9 mouse cellular contexts compared by ENCODE assay signal in the genomic region with DNA sequence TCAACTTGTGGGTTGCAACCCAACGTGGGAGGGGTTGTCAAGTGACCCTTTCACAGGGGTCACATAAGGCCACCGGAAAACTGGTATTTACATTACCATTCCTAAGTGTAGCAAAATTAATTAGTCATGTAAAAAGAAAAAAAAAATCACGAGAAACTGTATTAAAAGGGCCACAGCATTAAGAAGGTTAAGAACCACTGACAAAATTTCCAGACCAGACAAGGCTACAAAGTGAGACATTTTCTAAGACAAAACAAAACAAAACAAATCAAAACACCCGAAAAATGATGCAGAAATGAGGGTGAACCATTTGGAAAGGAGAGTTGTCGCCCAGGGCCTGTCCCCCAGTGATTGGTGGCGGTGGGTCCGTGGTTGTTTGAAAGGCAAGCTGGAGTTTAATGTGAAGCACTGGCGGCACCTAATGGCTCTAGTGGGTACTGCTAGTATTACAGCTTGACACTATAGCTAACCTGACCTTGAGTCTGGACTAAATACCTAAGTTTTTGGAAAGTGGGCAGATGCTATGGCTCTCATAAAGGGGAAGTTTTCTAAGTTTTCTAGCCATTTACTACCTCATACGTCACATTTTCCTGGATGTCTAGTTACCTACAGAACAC. TPM values are rescaled to one million over a fixed set of nuclear protein-coding genes. Genes with fewer than 3 reads are reported as not detected.
A peak's percentile ranks its signal among the peaks of the same experiment; 100 is the strongest.
DNase-seq lines count a peak whose midpoint lies in the region; ATAC-seq and TF ChIP-seq lines count a peak whose summit lies in the region.
"Had no signal": no experiment of that assay in that cellular context is flagged by ENCODE, and none has a peak within 500 bp of the region (broad histone marks: within the 10 kb centered on the region; RNA-seq: fewer than 3 reads in every experiment).

No protein-coding gene starts in this region.

- peak; percentile 87 for DNase-seq in CH12.LX (ENCODE audit: extremely low read depth)
- DNase-seq in heart, postnatal 0 days (ENCODE audit: low spot score): peak; percentile 78
- DNase-seq in layer of hippocampus, adult 2 months (ENCODE audit: low spot score in 2 of 2): peak; percentile 52 to 74
- DNase-seq in ovary, postnatal 36 days (ENCODE audit: low spot score): peak; percentile 58
- peak; percentile 84 for DNase-seq in thymus, postnatal 14 days

- H3K4me1 ChIP-seq in CH12.LX (ENCODE audit: control insufficient read depth in 1 of 2, insufficient read depth in 2 of 2): peaks cover 0 to 49% of the 10 kb centered on the region in 2 experiments; a peak in 2 of 4 replicates
- peaks cover 3% of the 10 kb centered on the region; the same call in 1 of the 2 replicates for H3K4me1 ChIP-seq in bone marrow, adult 2 months (ENCODE audit: control insufficient read depth, insufficient read depth, low read length)
- no peaks in the 10 kb centered on the region for H3K4me1 ChIP-seq in embryonic fibroblast, embryonic 13.5 days (ENCODE audit: control insufficient read depth, insufficient read depth, low read length)
- H3K4me1 ChIP-seq in heart, postnatal 0 days (ENCODE audit: control insufficient read depth, insufficient read depth): 0 out of 2 replicates have a peak, but pooled peaks cover 5% of the 10 kb centered on the region
- peaks cover 6% of the 10 kb centered on the region; the same call in 1 of the 2 replicates for H3K4me1 ChIP-seq in lung, embryonic 15.5 days
- H3K4me1 ChIP-seq: limb, embryonic 12.5 days had no signal

- TF ChIP-seq RAD21 in CH12.LX (IDR thresholded peaks at IDR 0.05; ENCODE audit: low read depth, low read length): peak; percentile 96

- dilution Hi-C loops in CH12.LX (cut with MboI; ENCODE audit: extremely low pct_ligation_motif_present, extremely low pct_unique_long_range_greater_than_20kb, low sequenced_read_pairs): no loop called here

- no peaks in the 10 kb centered on the region for H3K9me3 ChIP-seq in CH12.LX (replicated peaks; ENCODE audit: low read length)
- H3K9me3 ChIP-seq in heart, postnatal 0 days (replicated peaks; ENCODE audit: control insufficient read depth, low read length): no peaks in the 10 kb centered on the region
- H3K9me3 ChIP-seq in lung, embryonic 15.5 days: no peaks in the 10 kb centered on the region
- H3K9me3 ChIP-seq: limb, embryonic 12.5 days had no signal

- TF ChIP-seq EP300 in CH12.LX (IDR thresholded peaks at IDR 0.05; ENCODE audit: low read length): no peak
- TF ChIP-seq EP300 in heart, postnatal 0 days (IDR thresholded peaks at IDR 0.05; ENCODE audit: low read depth): no peak

- peaks cover 3 to 18% of the 10 kb centered on the region in 2 experiments for H3K36me3 ChIP-seq in CH12.LX (replicated peaks in 1 of 2; ENCODE audit: control insufficient read depth in 1 of 2, insufficient read depth in 1 of 2, low read length in 1 of 2)
- H3K36me3 ChIP-seq in heart, postnatal 0 days (replicated peaks; ENCODE audit: control insufficient read depth, insufficient read depth, low read length): no peaks in the 10 kb centered on the region
- no peaks in the 10 kb centered on the region for H3K36me3 ChIP-seq in lung, embryonic 15.5 days

- no peak for TF ChIP-seq POLR2A in CH12.LX (IDR thresholded peaks at IDR 0.05; ENCODE audit: low read depth, low read length)
- no peak for TF ChIP-seq POLR2A in bone marrow, adult 2 months (IDR thresholded peaks at IDR 0.05; ENCODE audit: borderline replicate concordance, control insufficient read depth, low read depth, low read length)
- no peak for TF ChIP-seq POLR2A in embryonic fibroblast, embryonic 13.5 days (IDR thresholded peaks at IDR 0.05; ENCODE audit: low read depth, low read length)

- no peak overlapping the region for H3K4me2 ChIP-seq in CH12.LX (ENCODE audit: insufficient read depth, low read depth, poor library complexity, severe bottlenecking)
- no peak overlapping the region for H3K4me2 ChIP-seq in heart, postnatal 0 days (ENCODE audit: low read depth, low read length)
- no peak overlapping the region for H3K4me2 ChIP-seq in lung, embryonic 15.5 days
- H3K4me2 ChIP-seq: limb, embryonic 12.5 days had no signal

- H3K27ac ChIP-seq in CH12.LX (ENCODE audit: insufficient read depth, low read depth): no peak overlapping the region
- H3K27ac ChIP-seq in bone marrow, adult 2 months (ENCODE audit: control insufficient read depth, insufficient read depth, low read depth, low read length, poor library complexity): no peak overlapping the region
- no peak overlapping the region for H3K27ac ChIP-seq in embryonic fibroblast, embryonic 13.5 days (ENCODE audit: insufficient read depth, low read length)
- H3K27ac ChIP-seq in heart, postnatal 0 days (ENCODE audit: low read depth): no peak overlapping the region
- no peak overlapping the region for H3K27ac ChIP-seq in layer of hippocampus, adult 2 months
- no peak overlapping the region for H3K27ac ChIP-seq in lung, embryonic 15.5 days
- H3K27ac ChIP-seq: limb, embryonic 12.5 days had no signal

- H3K4me3 ChIP-seq in CH12.LX (replicated peaks in 1 of 3; ENCODE audit: low read depth in 2 of 3, low read length in 2 of 3, poor library complexity in 1 of 3): no peak overlapping the region
- no peak overlapping the region for H3K4me3 ChIP-seq in bone marrow, adult 2 months (replicated peaks; ENCODE audit: control insufficient read depth, low read depth, low read length)
- H3K4me3 ChIP-seq in embryonic fibroblast, embryonic 13.5 days (ENCODE audit: insufficient read depth, low read length): no peak overlapping the region
- H3K4me3 ChIP-seq in heart, postnatal 0 days (ENCODE audit: low read depth, low read length): no peak overlapping the region
- H3K4me3 ChIP-seq in layer of hippocampus, adult 2 months: no peak overlapping the region
- no peak overlapping the region for H3K4me3 ChIP-seq in lung, embryonic 15.5 days
- H3K4me3 ChIP-seq: limb, embryonic 12.5 days had no signal

- peak; percentile 68 to 90 for TF ChIP-seq CTCF in CH12.LX (conservative IDR thresholded peaks at IDR 0.05 in 1 of 2, IDR thresholded peaks at IDR 0.05 in 1 of 2; ENCODE audit: low read depth in 2 of 2, low read length in 2 of 2)
- TF ChIP-seq CTCF in bone marrow, adult 2 months (IDR thresholded peaks at IDR 0.05; ENCODE audit: control insufficient read depth, insufficient read depth, low read length): peak; percentile 77
- TF ChIP-seq CTCF in embryonic fibroblast, embryonic 13.5 days (IDR thresholded peaks at IDR 0.05; ENCODE audit: borderline replicate concordance, insufficient read depth, low read length): 0 out of 2 replicates have a peak, but pooled peaks have one; percentile 35
- peak; percentile 87 for TF ChIP-seq CTCF in heart, postnatal 0 days (IDR thresholded peaks at IDR 0.05; ENCODE audit: low read depth)
- peak; percentile 96 for TF ChIP-seq CTCF in layer of hippocampus, adult 2 months (conservative IDR thresholded peaks at IDR 0.05)

- H3K27me3 ChIP-seq in CH12.LX (replicated peaks): no peaks in the 10 kb centered on the region
- H3K27me3 ChIP-seq in heart, postnatal 0 days (ENCODE audit: control insufficient read depth, insufficient read depth, low read length): no peaks in the 10 kb centered on the region
- no peaks in the 10 kb centered on the region for H3K27me3 ChIP-seq in lung, embryonic 15.5 days
- H3K27me3 ChIP-seq: limb, embryonic 12.5 days had no signal

- ATAC-seq in heart, postnatal 0 days (ENCODE audit: insufficient read depth, low read depth): peak; percentile 44
- 0 out of 2 replicates have a peak, but pooled peaks have one; percentile 46 for ATAC-seq in lung, embryonic 15.5 days (ENCODE audit: borderline replicate concordance, extremely low read depth, low FRiP score, low TSS enrichment)

- no peak overlapping the region for H3K9ac ChIP-seq in CH12.LX (ENCODE audit: insufficient read depth, low read depth)
- H3K9ac ChIP-seq in heart, postnatal 0 days (replicated peaks; ENCODE audit: low read depth, low read length): no peak overlapping the region
- no peak overlapping the region for H3K9ac ChIP-seq in lung, embryonic 15.5 days
- H3K9ac ChIP-seq: limb, embryonic 12.5 days had no signal

- WGBS in bone marrow, adult 2 months: 18% methylated on average over 9 of the region's 9 CpGs
- WGBS in heart, postnatal 0 days: 21% methylated on average over 9 of the region's 9 CpGs
- 14% methylated on average over 9 of the region's 9 CpGs for WGBS in lung, embryonic 15.5 days

- in situ Hi-C loops in CH12.LX (cut with MboI; ENCODE audit: low pct_ligation_motif_present, low pct_unique_long_range_greater_than_20kb, low sequenced_read_pairs): loop anchor here (5.0 to 10.0 kb wide), 2 partner anchors 150 to 263 kb away; no protein-coding TSS in a partner anchor

- H3K79me2 ChIP-seq in CH12.LX (replicated peaks; ENCODE audit: control insufficient read depth, extremely low read depth, insufficient read depth, poor library complexity, severe bottlenecking): no peaks in the 10 kb centered on the region

RNA-seq across cellular contexts. Expression of a gene that starts 33.2 kb away (rescaled TPM):
- 59.5 and 61.3 TPM in 2 replicates for total RNA-seq in CH12.LX (2012; rRNA removed)
- total RNA-seq in CH12.LX (2014; rRNA removed): 89.5 and 94.4 TPM in 2 replicates
- polyA plus RNA-seq in CH12.LX (2012; ENCODE audit: insufficient read length, low read depth): 72.9 and 80.2 TPM in 2 replicates
- 9.1 and 17.1 TPM in 2 replicates for polyA plus RNA-seq in bone marrow, adult 2 months (2011; ENCODE audit: insufficient read depth, insufficient read length, low replicate concordance, missing spikeins)
- polyA plus RNA-seq in embryonic fibroblast, embryonic 13.5 days (2011; ENCODE audit: insufficient read length, low read depth, missing spikeins): 27.4 and 29.0 TPM in 2 replicates
- total RNA-seq in heart, postnatal 0 days (2014; rRNA removed; ENCODE audit: low replicate concordance): 35.0 and 40.4 TPM in 2 replicates
- 24.3 and 27.8 TPM in 2 replicates for polyA plus RNA-seq in heart, postnatal 0 days (2015; fragmentation: Nextera tagmentation; extraction: Ambion mirVana)
- total RNA-seq in layer of hippocampus, adult 2 months (2021): 10 to 100 TPM; 23.7 to 25.1 TPM
- polyA plus RNA-seq in lung, embryonic 15.5 days (2015; fragmentation: Nextera tagmentation; extraction: Ambion mirVana): 62.7 and 65.2 TPM in 2 replicates

RNA-seq across cellular contexts. Expression of a gene that starts 44.0 kb away (rescaled TPM):
- total RNA-seq in CH12.LX (2012; rRNA removed) (30.6 and 37.7 TPM in 2 replicates), CH12.LX (2014; rRNA removed) (22.1 and 26.3 TPM in 2 replicates)
- 29.6 and 35.8 TPM in 2 replicates for polyA plus RNA-seq in CH12.LX (2012; ENCODE audit: insufficient read length, low read depth)
- 8.6 and 15.5 TPM in 2 replicates for polyA plus RNA-seq in bone marrow, adult 2 months (2011; ENCODE audit: insufficient read depth, insufficient read length, low replicate concordance, missing spikeins)
- polyA plus RNA-seq in embryonic fibroblast, embryonic 13.5 days (2011; ENCODE audit: insufficient read length, low read depth, missing spikeins): 39.0 and 54.6 TPM in 2 replicates
- 58.7 and 86.7 TPM in 2 replicates for total RNA-seq in heart, postnatal 0 days (2014; rRNA removed; ENCODE audit: low replicate concordance)
- polyA plus RNA-seq in heart, postnatal 0 days (2015; fragmentation: Nextera tagmentation; extraction: Ambion mirVana): 10.5 and 11.8 TPM in 2 replicates
- total RNA-seq in layer of hippocampus, adult 2 months (2021): 10 to 100 TPM; 88.8 to 96.1 TPM
- 21.5 and 23.2 TPM in 2 replicates for polyA plus RNA-seq in lung, embryonic 15.5 days (2015; fragmentation: Nextera tagmentation; extraction: Ambion mirVana)

RNA-seq across cellular contexts. Expression of a gene that starts 53.3 kb away (rescaled TPM):
- total RNA-seq in CH12.LX (2012; rRNA removed): 9.4 and 13.4 TPM in 2 replicates
- 5.9 and 6.1 TPM in 2 replicates for total RNA-seq in CH12.LX (2014; rRNA removed)
- 11.8 and 13.4 TPM in 2 replicates for polyA plus RNA-seq in CH12.LX (2012; ENCODE audit: insufficient read length, low read depth)
- 35.1 and 44.9 TPM in 2 replicates for polyA plus RNA-seq in bone marrow, adult 2 months (2011; ENCODE audit: insufficient read depth, insufficient read length, low replicate concordance, missing spikeins)
- 84.0 and 92.8 TPM in 2 replicates for polyA plus RNA-seq in embryonic fibroblast, embryonic 13.5 days (2011; ENCODE audit: insufficient read length, low read depth, missing spikeins)
- total RNA-seq in heart, postnatal 0 days (2014; rRNA removed; ENCODE audit: low replicate concordance): 22.5 and 31.9 TPM in 2 replicates
- polyA plus RNA-seq in heart, postnatal 0 days (2015; fragmentation: Nextera tagmentation; extraction: Ambion mirVana): 30.4 and 32.4 TPM in 2 replicates
- total RNA-seq in layer of hippocampus, adult 2 months (2021): 10 to 100 TPM; 87.9 to 88.1 TPM
- polyA plus RNA-seq in lung, embryonic 15.5 days (2015; fragmentation: Nextera tagmentation; extraction: Ambion mirVana): 39.7 and 40.1 TPM in 2 replicates

Comparison
In these comparisons a context has a peak if more than half of its experiments do, and no peak if none do; other contexts are left out.
1. CTCF ChIP-seq: peak in every context shown above with its lines; median percentile 96 in layer of hippocampus, adult 2 months; 87 in heart, postnatal 0 days; 79 in CH12.LX; 77 in bone marrow, adult 2 months; 35 in embryonic fibroblast, embryonic 13.5 days.